Mouse (Mus musculus): ENCODE measurements at regions not wholly inside any gene's neighbourhood (a gene's known extent, or its start where the extent isn't known, plus 50 kb on each side); places are given as distances from the start of the nearest gene placed in this dataset.

GRCm38 (mm10) chr13:70282731-70283130 is 354.7 kb downstream of the Ice1 start:
- no peak for DNase-seq (ENCODE audit: low read depth, low spot score)

DNA sequence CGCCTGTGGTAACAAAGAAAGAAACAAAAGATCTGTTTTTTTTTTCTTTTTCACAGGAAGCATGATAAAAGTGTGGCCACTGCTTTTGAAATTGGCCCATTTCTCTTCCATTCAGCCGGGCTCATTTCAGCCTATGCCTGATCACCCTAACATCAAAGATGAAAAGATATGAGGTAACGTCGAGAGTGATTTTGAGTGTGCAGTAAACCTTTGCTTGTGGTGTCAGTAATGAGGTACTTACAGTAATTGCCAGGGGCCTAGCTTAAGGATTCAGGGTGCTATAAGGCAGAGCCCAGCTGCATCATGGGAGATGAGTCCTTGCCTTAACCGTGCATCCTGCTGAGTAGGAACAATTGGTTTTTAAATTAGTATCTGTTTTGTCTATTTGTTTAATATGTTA is 354.2 kb downstream of the Ice1 start:
- no peak for DNase-seq (ENCODE audit: low read depth, low spot score)

DNA sequence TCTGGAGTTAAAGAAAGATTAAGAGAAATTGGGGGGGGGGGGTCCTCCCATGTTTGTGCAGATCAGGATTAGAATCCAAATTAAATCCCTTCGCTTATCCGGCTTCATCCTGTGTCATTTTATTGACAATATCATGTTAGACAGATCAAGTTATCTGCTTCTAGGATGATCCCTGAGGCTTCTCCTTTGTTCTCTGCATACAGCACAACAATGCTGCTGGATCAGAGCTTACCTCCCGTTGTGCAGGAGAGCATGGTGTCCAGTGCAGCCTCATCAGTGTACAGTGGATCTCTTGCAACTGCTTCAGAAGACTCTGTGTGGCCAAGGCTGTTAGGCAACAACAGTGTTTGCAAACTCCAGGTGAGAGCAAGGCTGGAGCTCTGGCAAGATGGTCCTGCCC is 344.7 kb downstream of the Ice1 start:
- no peak for DNase-seq (ENCODE audit: low read depth, low spot score)

GRCm38 (mm10) chr13:70303953-70304525 is 333.4 kb downstream of the Ice1 start:
- DNase-seq (ENCODE audit: low read depth, low spot score): no peak

- DNase-seq (ENCODE audit: low read depth, low spot score): no peak
Measured at GRCm38 (mm10) chr13:70310516-70310915, 326.9 kb downstream of the Ice1 start.

DNA sequence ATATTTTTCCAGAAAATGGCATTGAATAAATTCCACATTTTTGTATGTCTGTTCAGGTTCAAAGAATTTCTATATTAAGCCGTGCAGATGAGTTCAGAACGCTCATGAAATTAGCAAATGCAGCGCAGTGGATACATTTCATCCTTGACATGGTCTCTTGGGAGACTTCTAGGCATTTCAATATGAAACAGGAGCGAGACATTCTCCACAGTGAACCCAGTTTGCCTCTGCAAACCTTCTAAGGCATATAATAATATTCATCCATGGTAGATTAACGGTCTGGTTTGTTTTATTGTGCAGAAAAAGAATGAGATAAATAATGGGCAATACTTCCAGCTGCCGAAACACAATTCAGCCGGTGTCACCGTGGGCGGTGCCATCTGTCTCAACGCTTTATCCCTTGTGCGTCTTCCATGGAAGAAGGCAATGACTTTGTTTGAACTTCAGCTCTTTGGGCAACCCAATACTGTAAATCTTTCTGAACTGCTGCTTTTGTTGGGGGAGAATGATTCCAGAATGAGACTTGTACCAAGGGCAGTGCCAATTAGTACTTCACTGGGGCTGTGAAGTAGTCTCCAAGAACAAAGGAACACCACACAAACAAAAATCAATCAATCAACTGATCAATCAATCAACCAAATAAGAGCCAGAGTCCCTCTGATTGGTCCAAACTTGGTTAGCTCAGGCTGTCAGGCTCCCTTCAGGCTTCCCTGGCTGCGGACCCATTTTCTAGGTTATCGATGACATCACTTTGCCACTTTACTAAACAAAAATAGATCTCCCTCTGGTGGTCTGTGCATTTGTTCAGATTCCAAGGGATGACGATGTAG is 326.0 kb downstream of the Ice1 start:
- no peak for DNase-seq (ENCODE audit: low read depth, low spot score)

DNA sequence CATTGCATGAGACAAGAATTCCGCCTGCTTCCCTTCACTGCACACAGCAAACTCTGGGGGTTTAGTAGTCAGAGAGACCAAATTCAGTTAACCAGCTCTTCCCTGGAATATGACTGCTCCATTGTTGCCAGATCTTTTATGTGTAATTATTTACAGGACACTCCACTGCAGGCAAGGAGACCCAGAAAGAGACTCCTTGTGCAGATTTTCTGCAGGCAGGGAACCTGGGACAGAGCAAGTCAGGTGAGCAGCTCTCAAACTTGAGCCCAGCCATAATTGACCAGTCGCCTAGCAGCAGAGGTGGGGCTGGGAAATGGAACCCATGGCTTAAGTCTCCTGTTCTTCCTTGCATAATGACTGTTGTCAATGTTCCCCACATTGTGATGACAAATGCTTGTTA is 324.2 kb downstream of the Ice1 start:
- DNase-seq (ENCODE audit: low read depth, low spot score): no peak

DNA sequence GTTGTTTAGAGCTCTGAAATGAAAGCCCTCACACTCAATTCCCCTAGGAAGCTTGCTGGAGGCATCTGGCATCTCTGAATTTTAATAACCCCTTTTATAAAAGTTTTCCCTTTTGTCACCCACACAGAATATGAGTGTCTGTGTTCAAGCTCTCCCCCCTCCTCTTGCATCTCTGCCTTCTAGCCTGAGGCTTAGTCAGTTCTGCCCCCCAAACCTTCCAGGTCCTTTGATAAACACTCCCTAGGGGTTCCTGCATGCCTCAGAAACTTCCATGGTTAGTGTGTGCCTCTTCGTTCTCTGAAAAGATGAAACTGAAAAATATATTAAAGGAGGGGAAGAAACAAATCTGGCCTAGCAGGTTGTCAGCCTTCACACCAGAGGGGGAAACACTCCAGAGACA is 313.9 kb downstream of the Ice1 start:
- no peak for DNase-seq (ENCODE audit: low read depth, low spot score)

- no peak for DNase-seq (ENCODE audit: low read depth, low spot score)
Measured at GRCm38 (mm10) chr13:70336069-70336468, 301.4 kb downstream of the Ice1 start.

DNA sequence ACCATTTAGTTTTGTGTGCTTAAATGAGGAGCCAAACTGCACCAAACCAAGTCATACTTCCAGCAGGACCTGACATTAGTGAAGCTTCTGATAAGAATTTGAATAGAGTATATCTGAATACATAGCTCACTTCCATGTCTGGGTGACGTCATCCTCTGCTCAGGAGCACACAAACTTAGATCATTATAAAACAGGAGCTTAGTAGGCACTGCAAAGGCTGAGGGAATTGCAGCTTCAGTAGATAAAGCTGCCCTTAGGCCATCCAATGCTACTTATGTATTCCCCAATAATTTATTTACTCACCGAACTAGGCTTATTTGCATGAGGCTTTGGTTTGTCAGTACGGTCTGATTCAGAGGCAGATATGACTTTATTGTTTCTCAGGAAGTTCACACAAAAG is 297.0 kb downstream of the Ice1 start:
- no peak for DNase-seq (ENCODE audit: low read depth, low spot score)

DNA sequence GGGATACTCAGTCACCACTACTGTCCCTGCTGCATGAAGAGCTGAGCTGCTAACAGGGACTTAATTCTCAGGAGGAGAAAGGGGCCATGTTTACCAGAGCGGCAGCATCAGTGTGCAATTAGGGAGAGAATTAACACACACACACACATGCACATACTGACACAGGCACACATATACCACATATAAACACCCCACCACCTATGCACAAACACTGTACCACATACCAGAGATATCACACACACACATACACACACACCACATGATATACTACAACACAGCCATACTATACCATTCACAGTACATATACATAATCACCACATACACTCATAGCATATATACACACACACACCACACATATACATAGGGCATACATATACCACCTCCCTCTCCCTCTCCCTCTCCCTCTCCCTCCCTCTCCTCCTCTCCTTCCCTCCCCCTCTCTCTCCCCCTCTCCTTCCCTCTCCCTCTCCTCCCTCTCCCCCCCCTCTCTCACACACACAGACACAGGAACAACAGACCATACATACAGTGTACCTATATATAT is 294.2 kb downstream of the Ice1 start:
- DNase-seq (ENCODE audit: low read depth, low spot score): no peak

- DNase-seq (ENCODE audit: low read depth, low spot score): no peak
Measured at GRCm38 (mm10) chr13:70343911-70344310, 293.5 kb downstream of the Ice1 start.

- DNase-seq (ENCODE audit: low read depth, low spot score): no peak
Measured at GRCm38 (mm10) chr13:70344311-70344710, 293.1 kb downstream of the Ice1 start.

GRCm38 (mm10) chr13:70348456-70348855 is 289.0 kb downstream of the Ice1 start:
- no peak for DNase-seq (ENCODE audit: low read depth, low spot score)

GRCm38 (mm10) chr13:70348965-70349364 is 288.5 kb downstream of the Ice1 start:
- no peak for DNase-seq (ENCODE audit: low read depth, low spot score)

DNA sequence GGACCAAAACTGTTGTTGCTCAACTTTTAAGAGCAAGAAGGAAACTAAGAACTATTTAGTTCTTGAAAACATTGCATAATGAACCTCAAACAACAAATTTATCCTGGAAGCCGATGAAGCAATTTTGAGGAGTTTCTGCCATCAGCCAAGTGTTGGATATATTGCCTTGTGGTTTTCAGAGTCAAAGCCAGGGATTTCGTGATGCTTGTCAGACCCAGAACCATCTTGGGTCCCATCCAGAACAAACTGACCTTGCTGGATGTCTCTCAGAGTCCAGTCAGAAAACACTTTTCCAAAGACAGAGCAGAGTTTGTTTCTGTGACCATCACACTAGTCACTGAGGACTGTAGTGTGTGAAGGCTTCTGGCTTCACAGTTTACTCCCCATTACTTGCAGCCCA is 267.8 kb downstream of the Ice1 start:
- DNase-seq (ENCODE audit: low read depth, low spot score): no peak

DNA sequence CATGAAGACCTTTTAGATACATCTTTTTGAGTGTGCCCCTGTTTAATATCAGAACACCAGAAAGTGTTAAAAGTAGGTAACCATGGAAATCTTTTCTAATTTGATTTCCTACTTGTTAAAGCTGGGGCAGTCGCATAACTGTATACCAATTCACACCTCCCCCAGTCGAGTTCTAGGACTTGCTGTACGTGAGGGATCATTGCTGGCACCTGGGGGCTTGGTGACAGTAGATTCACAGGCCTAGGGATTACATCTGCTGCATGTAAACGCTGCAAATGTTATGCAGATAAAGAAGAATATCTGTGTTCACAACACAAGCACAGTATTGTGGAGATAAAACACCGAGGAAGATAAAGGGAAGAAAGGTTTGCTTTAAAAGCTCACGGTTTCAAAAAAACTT is 256.7 kb downstream of the Ice1 start:
- no peak for DNase-seq (ENCODE audit: low read depth, low spot score)

DNA sequence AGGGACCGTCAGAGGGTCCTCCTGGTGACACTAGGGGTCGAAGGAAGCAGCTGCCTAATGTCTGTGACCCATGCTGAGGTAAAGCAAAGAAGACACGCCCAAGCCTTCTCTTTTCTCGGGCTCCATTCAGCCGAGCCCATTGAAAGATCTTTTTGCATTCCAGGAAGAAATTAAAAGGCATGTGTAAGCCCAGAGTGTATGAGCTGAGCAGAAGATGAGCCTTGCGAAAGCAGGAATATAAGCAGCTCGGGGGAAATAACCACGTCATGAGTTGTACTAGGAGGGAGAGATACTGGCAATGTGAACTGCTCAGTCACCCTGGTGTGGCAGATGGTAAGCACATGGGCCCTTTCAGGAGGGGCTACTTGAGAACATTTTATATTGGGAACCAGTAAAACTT is 252.1 kb downstream of the Ice1 start:
- no peak for DNase-seq (ENCODE audit: low read depth, low spot score)

- no peak for DNase-seq (ENCODE audit: low read depth, low spot score)
Measured at GRCm38 (mm10) chr13:70412788-70413187, 224.6 kb downstream of the Ice1 start.

- DNase-seq (ENCODE audit: low read depth, low spot score): no peak
Measured at GRCm38 (mm10) chr13:70418156-70418555, 219.3 kb downstream of the Ice1 start.

- no peak for DNase-seq (ENCODE audit: low read depth, low spot score)
Measured at GRCm38 (mm10) chr13:70439419-70439818, 198.0 kb downstream of the Ice1 start.

DNA sequence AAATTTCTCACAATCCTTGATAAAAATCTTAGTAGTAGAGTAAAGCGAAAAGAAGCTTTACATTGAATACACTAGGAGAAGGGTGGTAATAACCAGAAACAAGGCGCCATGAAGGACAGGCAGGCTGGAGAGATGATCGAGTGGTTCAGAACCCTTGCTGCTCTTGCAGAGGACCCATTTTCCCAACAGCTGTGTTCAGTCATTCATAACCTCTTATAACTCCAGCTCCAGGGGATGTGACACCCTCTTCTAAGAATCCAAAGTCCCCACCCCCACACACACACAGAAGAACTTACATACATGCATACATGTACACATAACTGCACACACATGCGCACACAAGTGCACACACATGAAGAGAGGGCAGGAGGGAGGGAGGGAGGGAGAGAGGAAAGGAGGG is 190.5 kb downstream of the Ice1 start:
- no peak for DNase-seq (ENCODE audit: low read depth, low spot score)
